Mouse (Mus musculus) WW6 (cell line): Measurements from ENCODE around the gene Erc2.
"Not testable (repeated sequence)": the region's sequence is repeated elsewhere in the genome, so short reads cannot be mapped to it uniquely, and the experiment has no call there.

Experiments
- DNase-seq: peaks from one replicate; pipeline ENCODE4 v3.0.0-alpha.2; 2013; ENCODE audit warnings: low read depth, low spot score

The Erc2 gene

GRCm38 (mm10) chr14:27622176-27622922 is at the start of gene Erc2:
Gene Erc2 (plus strand): TSS chr14:27622428.
- peak; percentile 71 for DNase-seq

- no peak for DNase-seq
These were observed 43.8 kb upstream of the Erc2 start for GRCm38 (mm10) chr14:27578443-27578842.

GRCm38 (mm10) chr14:27589616-27590015 is 32.6 kb upstream of the Erc2 start:
- DNase-seq: not testable (repeated sequence)

- no peak for DNase-seq
These were observed 30.1 kb upstream of the Erc2 start for GRCm38 (mm10) chr14:27592163-27592562.

GRCm38 (mm10) chr14:27596265-27596664 is 26.0 kb upstream of the Erc2 start:
- peak; percentile 61 for DNase-seq

GRCm38 (mm10) chr14:27602136-27602535 is 20.1 kb upstream of the Erc2 start:
- DNase-seq: no peak

GRCm38 (mm10) chr14:27607419-27607818 is 14.8 kb upstream of the Erc2 start:
- DNase-seq: no peak

GRCm38 (mm10) chr14:27613766-27614165 is 8.5 kb upstream of the Erc2 start:
- no peak for DNase-seq

- no peak for DNase-seq
These were observed 4.9 kb upstream of the Erc2 start for GRCm38 (mm10) chr14:27617286-27617685.

GRCm38 (mm10) chr14:27621576-27621975 is 652 bp upstream of the Erc2 start:
- DNase-seq: no peak

GRCm38 (mm10) chr14:27622923-27623219 is 643 bp downstream of the Erc2 start:
- no peak for DNase-seq

- peak; percentile 62 for DNase-seq
These were observed 1.1 kb downstream of the Erc2 start for GRCm38 (mm10) chr14:27623368-27623767.

- no peak for DNase-seq
These were observed 6.5 kb downstream of the Erc2 start for GRCm38 (mm10) chr14:27628701-27629100.

GRCm38 (mm10) chr14:27629369-27630012 is 7.3 kb downstream of the Erc2 start:
- no peak for DNase-seq

GRCm38 (mm10) chr14:27630973-27631640 is 8.9 kb downstream of the Erc2 start:
- DNase-seq: no peak

- DNase-seq: no peak
These were observed 12.5 kb downstream of the Erc2 start for GRCm38 (mm10) chr14:27634761-27635160.

- DNase-seq: no peak
These were observed 14.3 kb downstream of the Erc2 start for GRCm38 (mm10) chr14:27636556-27636955.

GRCm38 (mm10) chr14:27641382-27641781 is 19.2 kb downstream of the Erc2 start:
- DNase-seq: no peak

- DNase-seq: no peak
These were observed 20.8 kb downstream of the Erc2 start for GRCm38 (mm10) chr14:27642981-27643380.

- DNase-seq: no peak
These were observed 32.4 kb downstream of the Erc2 start for GRCm38 (mm10) chr14:27654670-27655069.

- DNase-seq: no peak
These were observed 36.4 kb downstream of the Erc2 start for GRCm38 (mm10) chr14:27658616-27659015.

- no peak for DNase-seq
These were observed 39.2 kb downstream of the Erc2 start for GRCm38 (mm10) chr14:27661466-27661865.

- no peak for DNase-seq
These were observed 40.0 kb downstream of the Erc2 start for GRCm38 (mm10) chr14:27662251-27662650.
